Mouse (Mus musculus) intestine, embryonic 14.5 days (tissue): Measurements from ENCODE around the gene Olfr49. TPM values are rescaled to one million over a fixed set of nuclear protein-coding genes. Genes with fewer than 3 reads are reported as not detected.

ENCODE experiments used
- ATAC-seq: fragments of 200-750 bp; cut with Nextera tagmentation; replicated peaks from 2 replicates; pipeline ENCODE4 v1.8.0; 2017; ENCODE audit warnings: low read depth, moderate number of reproducible peaks, moderate TSS enrichment, moderate library complexity; ENCODE audit not compliant: low FRiP score, low TSS enrichment
- DNase-seq: peaks from one replicate; pipeline ENCODE4 v3.0.0-alpha.2; 2018; ENCODE audit warnings: low spot score
- H3K27ac ChIP-seq: fragments of 300-500 bp; sonication (generic); 2 replicates; pipeline ENCODE4 v1.5.1; 2014; ENCODE audit warnings: low read depth, mild to moderate bottlenecking, control low read depth
- H3K27me3 ChIP-seq: fragments of 300-500 bp; sonication (generic); replicated peaks from 2 replicates; pipeline ENCODE4 v1.6.1; 2014; ENCODE audit warnings: low read length, control low read depth; ENCODE audit not compliant: control insufficient read depth, insufficient read depth
- H3K36me3 ChIP-seq: fragments of 300-500 bp; sonication (generic); 2 replicates; pipeline ENCODE4 v1.6.1; 2014; ENCODE audit warnings: low read length, control low read depth; ENCODE audit not compliant: control insufficient read depth, insufficient read depth
- H3K4me1 ChIP-seq: fragments of 300-500 bp; sonication (generic); replicated peaks from 2 replicates; pipeline ENCODE4 v1.6.1; 2014; ENCODE audit warnings: low read length, control low read depth, mixed read lengths; ENCODE audit not compliant: control insufficient read depth, insufficient read depth
- H3K4me2 ChIP-seq: fragments of 300-500 bp; sonication (generic); 2 replicates; pipeline ENCODE4 v1.6.1; 2014; ENCODE audit warnings: low read length
- H3K4me3 ChIP-seq: fragments of 300-500 bp; sonication (generic); 2 replicates; pipeline ENCODE4 v1.5.1; 2014; ENCODE audit warnings: low read depth, low read length, control low read depth, mixed read lengths
- H3K9ac ChIP-seq: fragments of 300-500 bp; sonication (generic); 2 replicates; pipeline ENCODE4 v1.6.1; 2014; ENCODE audit warnings: mild to moderate bottlenecking, low read length
- H3K9me3 ChIP-seq: fragments of 300-500 bp; sonication (generic); 2 replicates; pipeline ENCODE4 v1.6.1; 2016; ENCODE audit warnings: low read length, control low read depth; ENCODE audit not compliant: control insufficient read depth
- WGBS: fragments of 180-500 bp; shearing (Covaris S2); extraction: QIAGEN DNeasy Blood & Tissue Kit; methylation state at CpG from one replicate; pipeline ENCODE4 v1.1.7; 2014; 5-methylcytosine and 5-hydroxymethylcytosine counted together
- polyA plus RNA-seq: library from polyadenylated mRNA; unstranded; fragments of >200 nt; fragmentation: Nextera tagmentation; extraction: Ambion mirVana; gene quantifications from 2 replicates; pipeline ENCODE4 v1.2.1, GENCODE M21; 2014

The Olfr49 gene
- polyA plus RNA-seq, 1 experiment from 2014 or later = not detected

DNA sequence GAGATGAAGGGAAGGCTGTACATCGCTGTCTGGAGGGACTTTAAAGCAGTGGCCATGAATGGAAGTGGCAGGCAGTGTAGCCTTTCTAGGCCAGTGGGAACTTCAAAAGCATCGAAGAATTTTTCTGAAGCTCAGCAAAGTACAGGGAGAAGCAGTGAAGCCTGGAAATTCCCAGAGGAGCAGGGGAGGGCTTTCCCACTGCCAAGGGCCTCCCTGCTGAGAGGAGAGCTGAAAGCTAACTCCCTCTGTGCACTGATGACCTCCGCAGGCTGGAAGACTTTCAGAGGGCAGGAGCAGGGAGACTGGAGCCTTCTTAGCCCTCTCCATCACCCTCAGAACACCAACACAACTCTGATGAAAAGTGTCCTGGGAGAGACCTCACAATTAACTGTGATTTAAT lies 27.0 kb upstream of the Olfr49 start:
- 34% methylated on average over 3 of the region's 3 CpGs for WGBS
- DNase-seq = no peak
- no peak for ATAC-seq

DNA sequence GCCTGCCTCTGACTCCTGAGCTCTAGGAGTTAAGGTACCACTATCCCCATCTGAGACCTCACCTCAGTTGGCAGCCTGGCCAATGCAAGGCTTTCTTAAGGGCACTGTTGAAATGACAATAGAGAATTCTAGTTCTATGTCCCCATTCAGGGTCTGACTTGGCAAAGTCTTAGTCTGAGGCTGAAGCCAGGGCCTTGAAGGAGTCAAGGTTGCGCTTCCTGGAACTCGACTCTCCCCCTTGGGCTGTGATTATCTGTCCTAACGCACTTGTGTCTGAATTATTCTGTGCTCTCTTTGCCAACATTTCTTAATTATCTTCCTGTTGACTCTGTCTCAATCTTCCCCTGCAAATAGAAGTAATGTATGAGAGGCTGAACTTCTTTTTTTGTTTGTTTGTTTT lies 15.9 kb upstream of the Olfr49 start:
- 93% methylated on average over 3 of the region's 3 CpGs for WGBS
- H3K4me1 ChIP-seq = no peaks in the 10 kb centered on the region
- H3K4me3 ChIP-seq = no peak overlapping the region
- H3K27ac ChIP-seq = no peak overlapping the region
- H3K9me3 ChIP-seq = no peaks in the 10 kb centered on the region
- no peaks in the 10 kb centered on the region for H3K36me3 ChIP-seq
- DNase-seq (no peak), ATAC-seq (no peak)
- H3K9ac ChIP-seq = no peak overlapping the region
- H3K27me3 ChIP-seq = no peaks in the 10 kb centered on the region
- no peak overlapping the region for H3K4me2 ChIP-seq

More for the DNA sequence above, 27.0 kb upstream of the Olfr49 start:
- Histone ChIP-seq H3K27me3 (no peaks in the 10 kb centered on the region), H3K27ac (no peak overlapping the region), H3K9me3 (no peaks in the 10 kb centered on the region), H3K4me3 (no peak overlapping the region), H3K9ac (no peak overlapping the region), H3K4me1 (no peaks in the 10 kb centered on the region), H3K36me3 (no peaks in the 10 kb centered on the region), H3K4me2 (no peak overlapping the region)

DNA sequence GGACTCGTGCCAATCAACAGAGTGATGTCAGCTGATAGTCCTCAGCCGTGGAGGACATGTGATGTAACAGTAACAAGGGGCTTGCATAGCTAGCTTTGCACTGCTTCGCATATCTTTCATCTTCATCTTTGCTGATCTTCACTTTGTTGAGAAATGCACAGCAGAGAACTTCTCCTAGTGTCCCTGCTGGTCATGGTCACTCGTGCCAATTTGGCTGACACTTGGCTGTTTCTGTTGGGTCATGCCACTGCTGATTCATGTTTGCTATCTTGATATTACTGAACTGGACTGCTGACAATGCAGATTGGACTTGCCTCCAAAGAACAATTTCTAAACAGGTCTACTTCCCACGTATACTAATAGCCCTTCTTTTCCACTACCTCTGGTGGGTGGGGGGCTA lies 15.4 kb upstream of the Olfr49 start:
- WGBS = 82% methylated on average over 5 of the region's 5 CpGs
- no peaks in the 10 kb centered on the region for H3K27me3 ChIP-seq
- no peaks in the 10 kb centered on the region for H3K4me1 ChIP-seq
- H3K4me3 ChIP-seq = no peak overlapping the region
- no peaks in the 10 kb centered on the region for H3K36me3 ChIP-seq
- H3K4me2 ChIP-seq = no peak overlapping the region
- DNase-seq = no peak
- no peak for ATAC-seq
- no peak overlapping the region for H3K9ac ChIP-seq
- no peaks in the 10 kb centered on the region for H3K9me3 ChIP-seq
- H3K27ac ChIP-seq = no peak overlapping the region

DNA sequence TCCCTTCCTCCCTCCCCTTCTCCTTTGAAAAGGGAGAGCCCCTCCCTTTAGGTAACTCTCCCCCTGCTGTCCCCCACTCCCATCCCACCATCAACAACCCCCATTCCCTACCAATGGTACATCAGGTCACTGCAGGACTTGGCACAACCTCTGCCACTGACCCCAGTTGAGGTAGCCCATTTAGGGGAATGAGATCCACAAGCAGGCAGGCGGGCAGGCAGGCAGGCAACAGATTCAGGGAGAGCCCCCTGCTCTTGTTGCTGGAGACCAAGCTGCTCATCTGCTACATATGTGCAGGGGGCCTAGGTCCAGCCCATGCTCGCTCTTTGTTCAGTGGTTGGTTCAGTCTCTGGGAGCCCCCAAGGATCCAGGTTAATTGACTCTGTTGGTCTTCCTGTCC lies 8.3 kb downstream of the Olfr49 start:
- Histone ChIP-seq H3K27ac (no peak overlapping the region), H3K36me3 (no peaks in the 10 kb centered on the region), H3K9me3 (no peaks in the 10 kb centered on the region), H3K4me1 (no peaks in the 10 kb centered on the region), H3K9ac (no peak overlapping the region), H3K4me3 (no peak overlapping the region), H3K27me3 (no peaks in the 10 kb centered on the region), H3K4me2 (no peak overlapping the region)
- 75% methylated on average over 2 of the region's 2 CpGs for WGBS
- ATAC-seq = no peak
- DNase-seq = no peak

DNA sequence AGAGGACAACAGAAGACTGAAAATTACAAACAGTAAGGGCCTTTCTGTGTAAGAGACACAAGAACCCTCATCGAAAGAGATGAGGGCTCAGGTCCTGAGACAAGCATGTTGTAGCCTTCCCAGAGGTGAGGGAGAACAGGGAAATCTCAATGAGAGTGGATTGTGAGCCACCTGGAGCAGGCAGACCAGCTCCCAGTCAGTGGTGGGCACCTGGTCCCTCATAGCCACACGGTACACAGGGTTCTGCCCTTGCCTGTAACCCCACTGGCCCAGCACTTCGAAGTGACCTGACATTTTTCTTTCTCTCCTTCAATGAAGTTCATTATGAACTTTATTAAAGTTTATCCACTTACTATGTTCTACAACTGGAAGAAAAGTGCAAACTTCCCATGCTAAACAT lies 12.0 kb downstream of the Olfr49 start:
- Histone ChIP-seq H3K9me3 (no peaks in the 10 kb centered on the region), H3K4me1 (no peaks in the 10 kb centered on the region), H3K27ac (no peak overlapping the region), H3K4me2 (no peak overlapping the region), H3K9ac (no peak overlapping the region), H3K36me3 (peaks cover 11% of the 10 kb centered on the region), H3K4me3 (no peak overlapping the region), H3K27me3 (no peaks in the 10 kb centered on the region)
- WGBS = 77% methylated on average over 3 of the region's 3 CpGs
- no peak for DNase-seq
- ATAC-seq = no peak

DNA sequence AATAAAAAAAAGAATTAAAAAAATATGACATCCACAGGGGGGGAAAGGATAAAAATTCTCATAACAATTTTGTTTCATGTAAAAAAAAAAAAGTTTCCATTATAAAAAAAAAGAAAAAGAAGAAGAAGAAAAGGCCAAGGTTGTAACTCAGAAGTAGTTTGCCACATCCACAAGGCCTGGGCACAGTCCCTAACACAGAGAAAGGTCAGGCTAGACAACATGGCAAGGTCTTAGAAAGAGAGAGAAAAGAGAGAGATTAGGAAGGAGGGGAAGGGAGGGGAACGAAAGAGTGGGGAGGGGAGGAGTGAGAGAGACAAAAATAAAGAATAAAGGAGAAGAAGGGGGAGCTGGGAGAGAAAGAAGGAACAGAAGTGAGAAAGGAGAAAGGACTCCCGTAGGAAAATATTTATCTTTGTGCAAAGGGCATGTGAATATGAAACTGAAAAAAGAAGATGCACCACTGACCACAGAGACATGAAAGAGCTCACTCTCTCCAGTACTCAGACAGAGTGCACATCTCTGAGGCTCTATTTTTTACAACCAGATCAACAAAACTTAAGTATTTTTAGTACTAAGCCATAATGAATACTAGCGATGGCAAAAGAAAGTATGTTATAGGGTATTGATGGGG lies 12.6 kb downstream of the Olfr49 start:
- H3K27ac ChIP-seq = no peak overlapping the region
- no peak overlapping the region for H3K9ac ChIP-seq
- no peaks in the 10 kb centered on the region for H3K27me3 ChIP-seq
- DNase-seq (no peak), ATAC-seq (no peak)
- peaks cover 17% of the 10 kb centered on the region for H3K36me3 ChIP-seq
- WGBS = 84% methylated on average over 3 of the region's 3 CpGs
- no peaks in the 10 kb centered on the region for H3K9me3 ChIP-seq
- H3K4me3 ChIP-seq = no peak overlapping the region
- no peak overlapping the region for H3K4me2 ChIP-seq
- no peaks in the 10 kb centered on the region for H3K4me1 ChIP-seq

DNA sequence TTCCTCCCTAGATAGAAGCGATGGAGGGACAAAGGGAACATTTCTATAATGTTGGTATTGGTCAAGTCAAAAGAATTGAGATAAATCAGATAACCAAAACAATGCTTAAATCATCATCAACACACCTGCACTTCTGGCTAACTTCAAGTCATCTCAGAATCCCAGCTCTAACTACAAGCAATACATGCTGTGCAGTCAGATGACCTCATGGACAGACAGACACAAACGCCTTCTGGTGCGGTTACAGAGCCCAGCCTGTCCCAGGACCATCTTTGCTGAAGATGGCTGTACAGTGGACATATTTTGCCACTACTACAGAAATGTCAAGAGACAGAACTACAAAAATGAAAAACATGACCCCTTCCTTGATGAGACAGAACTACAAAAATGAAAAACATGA lies 14.3 kb downstream of the Olfr49 start:
- Histone ChIP-seq H3K4me1 (no peaks in the 10 kb centered on the region), H3K36me3 (peaks cover 27% of the 10 kb centered on the region), H3K4me2 (no peak overlapping the region), H3K4me3 (no peak overlapping the region), H3K9ac (no peak overlapping the region), H3K27me3 (no peaks in the 10 kb centered on the region), H3K27ac (no peak overlapping the region), H3K9me3 (no peaks in the 10 kb centered on the region)
- 79% methylated on average over 3 of the region's 3 CpGs for WGBS
- no peak for ATAC-seq
- no peak for DNase-seq

DNA sequence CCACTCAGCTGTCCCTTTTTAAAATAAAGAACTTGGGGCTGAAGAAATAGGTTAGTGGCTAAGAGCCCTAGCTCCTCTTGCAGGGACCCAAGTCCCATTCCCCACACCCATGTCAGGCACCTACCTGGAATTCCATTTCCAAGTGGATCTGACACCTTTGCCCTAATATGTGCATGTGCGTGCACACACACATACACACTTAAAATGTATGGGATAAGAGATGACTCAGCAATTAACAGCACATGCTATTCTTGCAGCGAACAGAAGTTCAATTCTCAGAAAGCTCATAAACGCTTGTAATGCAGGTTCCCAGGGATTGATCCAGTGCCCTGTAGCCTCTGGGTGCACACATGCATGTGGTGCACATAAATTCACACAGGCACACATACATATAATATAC lies 15.2 kb downstream of the Olfr49 start:
- 94% methylated on average over 3 of the region's 3 CpGs for WGBS
- Histone ChIP-seq H3K27ac (no peak overlapping the region), H3K4me2 (no peak overlapping the region), H3K27me3 (no peaks in the 10 kb centered on the region), H3K9me3 (no peaks in the 10 kb centered on the region), H3K4me1 (no peaks in the 10 kb centered on the region), H3K9ac (no peak overlapping the region), H3K36me3 (peaks cover 32% of the 10 kb centered on the region), H3K4me3 (no peak overlapping the region)
- ATAC-seq (no peak), DNase-seq (no peak)

DNA sequence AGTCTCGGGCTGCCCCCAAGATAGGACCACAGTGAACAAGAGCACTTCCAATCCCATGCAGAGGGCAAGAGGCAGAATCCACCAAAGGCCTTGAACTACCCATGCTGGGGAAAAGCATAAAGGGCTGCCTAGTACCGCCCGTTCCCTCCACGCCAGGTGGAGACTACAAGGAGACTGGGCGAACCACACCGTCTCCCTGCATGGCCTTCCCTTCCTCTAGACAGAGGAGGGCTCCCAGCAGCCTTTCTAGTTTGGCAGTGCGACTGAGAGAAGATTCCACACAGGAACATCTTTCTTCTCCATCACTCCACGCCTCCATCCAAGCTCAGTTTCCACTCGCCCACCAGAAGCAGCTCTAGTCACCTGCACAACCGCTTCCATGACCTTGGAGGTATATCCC lies 16.8 kb downstream of the Olfr49 start:
- H3K27me3 ChIP-seq = no peaks in the 10 kb centered on the region
- no peak overlapping the region for H3K9ac ChIP-seq
- H3K36me3 ChIP-seq = peaks cover 45% of the 10 kb centered on the region
- no peaks in the 10 kb centered on the region for H3K9me3 ChIP-seq
- WGBS = 90% methylated on average over 10 of the region's 10 CpGs
- DNase-seq (no peak), ATAC-seq (no peak)
- no peak overlapping the region for H3K4me2 ChIP-seq
- H3K4me3 ChIP-seq = no peak overlapping the region
- no peak overlapping the region for H3K27ac ChIP-seq
- H3K4me1 ChIP-seq = no peaks in the 10 kb centered on the region
